Mouse (Mus musculus) liver, adult 2 months (tissue): Measurements from ENCODE around the gene Nol8. TPM values are rescaled to one million over a fixed set of nuclear protein-coding genes. Genes with fewer than 3 reads are reported as not detected.
A peak's percentile ranks its signal among the peaks of the same experiment; 100 is the strongest.

ENCODE experiments used
- DNase-seq: peaks from one replicate; pipeline ENCODE4 v3.0.0-alpha.2; 2011; ENCODE audit warnings: low read depth, low spot score; ENCODE audit errors: extremely low read depth
- H3K27ac ChIP-seq: fragments of 200-500 bp; replicated peaks from 2 replicates; pipeline ENCODE4 v1.5.1; 2012; ENCODE audit warnings: low read depth, mild to moderate bottlenecking, control low read depth, inconsistent platforms, low read length; ENCODE audit not compliant: insufficient read depth
- H3K27me3 ChIP-seq: fragments of 200-500 bp; 2 replicates; pipeline ENCODE4 v1.6.1; 2012; ENCODE audit warnings: mild to moderate bottlenecking, moderate library complexity, low read length, inconsistent platforms; ENCODE audit not compliant: control insufficient read depth, insufficient read depth
- H3K36me3 ChIP-seq: fragments of 200-500 bp; 2 replicates; pipeline ENCODE4 v1.6.1; 2012; ENCODE audit warnings: low read length, inconsistent platforms; ENCODE audit not compliant: control insufficient read depth, insufficient read depth
- H3K4me1 ChIP-seq: fragments of 200-500 bp; 2 replicates; pipeline ENCODE4 v1.6.1; 2011; ENCODE audit warnings: low read length; ENCODE audit not compliant: control insufficient read depth, insufficient read depth
- H3K4me3 ChIP-seq: fragments of 200-500 bp; 2 replicates; pipeline ENCODE4 v1.5.1; 2011; ENCODE audit warnings: low read depth, mild to moderate bottlenecking, control low read depth, low read length, moderate library complexity; ENCODE audit not compliant: insufficient read depth
- H3K79me2 ChIP-seq: fragments of 200-500 bp; 2 replicates; pipeline ENCODE4 v1.6.1; 2012; ENCODE audit warnings: inconsistent platforms, mild to moderate bottlenecking, low read length, moderate library complexity; ENCODE audit not compliant: control insufficient read depth, insufficient read depth
- H3K9ac ChIP-seq: fragments of 200-500 bp; 2 replicates; pipeline ENCODE4 v1.6.1; 2012; ENCODE audit warnings: low read depth, mild to moderate bottlenecking, control low read depth, inconsistent platforms, low read length
- CTCF ChIP-seq: fragments of 200-500 bp; IDR thresholded peaks from 2 replicates; pipeline ENCODE4 v1.5.1; 2011; ENCODE audit warnings: low read depth, low read length, control low read depth
- POLR2A ChIP-seq: fragments of 200-500 bp; IDR thresholded peaks from 2 replicates; pipeline ENCODE4 v1.6.1; 2011; ENCODE audit warnings: low read length, control low read depth; ENCODE audit not compliant: insufficient read depth; ENCODE audit errors: extremely low read depth
- WGBS: fragments of 180-500 bp; shearing (Covaris S2); methylation state at CpG from one replicate; pipeline ENCODE4 v1.1.7; 2018; 5-methylcytosine and 5-hydroxymethylcytosine counted together
- polyA plus RNA-seq: library from polyadenylated mRNA; depleted of rRNA; stranded (reverse); fragments of >200 nt; gene quantifications from 2 replicates; pipeline ENCODE4 v1.2.3, GENCODE M21; 2012; rRNA removed
- total RNA-seq: library from RNA; depleted of rRNA; stranded (reverse); fragments of >200 nt; gene quantifications from 2 replicates; pipeline ENCODE4 v1.2.3, GENCODE M21; 2014; rRNA removed

The Nol8 gene
- total RNA-seq (5.1 and 6.5 TPM in 2 replicates), polyA plus RNA-seq (0.70 and 1.1 TPM in 2 replicates)

- Histone ChIP-seq H3K27me3 (no peaks in the 10 kb centered on the region), H3K4me1 (peaks cover 5% of the 10 kb centered on the region; the same call in 1 of the 2 replicates), H3K36me3 (peaks cover 12% of the 10 kb centered on the region; the same call in 1 of the 2 replicates), H3K27ac (peak within 1 kb of the TSS; percentile 64), H3K9ac (peak within 1 kb of the TSS; percentile 86), H3K4me3 (peak within 1 kb of the TSS; percentile 78), H3K79me2 (no peaks in the 10 kb centered on the region)
- under 1% methylated on average over 68 of the region's 68 CpGs for WGBS
- TF ChIP-seq POLR2A, result no peak
- no peak for TF ChIP-seq CTCF
- DNase-seq, result peak; percentile 94
Observed at GRCm38 (mm10) chr13:49652481-49653179, at the start of gene Nol8, which contains the start of gene Cenpp. Nol8 (plus strand) TSS chr13:49653078. Cenpp (minus strand) TSS chr13:49652785.

DNA sequence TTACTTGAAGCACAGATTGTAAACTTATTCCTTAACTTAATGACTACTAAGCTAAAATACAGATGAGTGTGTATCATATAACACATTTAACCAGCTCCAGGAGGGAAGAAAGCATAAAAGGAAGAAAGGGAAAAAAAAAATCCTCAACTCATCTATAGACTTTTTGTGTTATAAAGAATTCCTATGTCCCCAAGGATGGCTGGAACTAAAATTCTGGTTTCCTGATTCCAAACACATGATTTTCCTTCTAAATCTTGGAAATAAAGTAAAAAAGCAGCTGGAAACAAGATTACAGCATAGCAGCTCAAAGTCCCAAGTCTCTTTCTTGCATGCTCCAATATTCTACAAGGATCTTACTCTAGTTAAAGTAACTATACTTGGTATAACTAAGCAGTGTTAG lies 49.3 kb upstream of the Nol8 start:
- Histone ChIP-seq H3K27ac (no peak overlapping the region), H3K27me3 (no peaks in the 10 kb centered on the region), H3K79me2 (no peaks in the 10 kb centered on the region), H3K36me3 (no peaks in the 10 kb centered on the region), H3K4me1 (no peaks in the 10 kb centered on the region), H3K9ac (no peak overlapping the region), H3K4me3 (no peak overlapping the region)
- TF ChIP-seq CTCF (no peak), POLR2A (no peak)
- no peak for DNase-seq

DNA sequence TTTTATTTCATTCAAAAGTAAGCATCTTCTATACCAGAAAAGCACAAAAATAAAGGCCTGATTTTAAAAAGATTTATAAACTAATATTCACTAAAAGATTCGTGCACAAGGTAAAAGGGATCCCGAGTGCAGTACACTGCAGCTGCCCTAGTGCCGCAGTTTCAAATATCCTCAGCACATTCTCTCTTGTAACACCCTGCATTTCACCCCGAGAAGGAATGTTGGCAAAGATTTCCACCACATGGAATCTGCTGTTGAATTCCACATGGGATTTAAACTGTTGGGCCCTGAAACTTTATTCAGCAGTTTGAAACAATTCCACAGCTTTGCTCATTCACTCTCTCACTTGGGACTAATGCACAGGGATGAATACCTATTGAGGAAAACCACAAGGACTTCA lies 45.2 kb upstream of the Nol8 start, which contains the start of gene Ogn:
Ogn (plus strand) TSS at position 333 of the 400 bp plus-strand sequence.
- TF ChIP-seq CTCF (no peak), POLR2A (no peak)
- no peaks in the 10 kb centered on the region for H3K36me3 ChIP-seq
- no peaks in the 10 kb centered on the region for H3K4me1 ChIP-seq
- no peak within 1 kb of the TSS for H3K27ac ChIP-seq
- H3K79me2 ChIP-seq, result no peaks in the 10 kb centered on the region
- WGBS, result 83% methylated on average over 4 of the region's 4 CpGs
- no peak within 1 kb of the TSS for H3K9ac ChIP-seq
- H3K27me3 ChIP-seq, result no peaks in the 10 kb centered on the region
- peak; percentile 23 for DNase-seq
- H3K4me3 ChIP-seq, result no peak within 1 kb of the TSS

- H3K27ac ChIP-seq, result no peak overlapping the region
- no peak overlapping the region for H3K9ac ChIP-seq
- TF ChIP-seq POLR2A, result no peak
- TF ChIP-seq CTCF, result no peak
- no peak overlapping the region for H3K4me3 ChIP-seq
- H3K4me1 ChIP-seq, result no peaks in the 10 kb centered on the region
- 88% methylated on average over 4 of the region's 4 CpGs for WGBS
- DNase-seq, result no peak
- H3K36me3 ChIP-seq, result no peaks in the 10 kb centered on the region
- H3K27me3 ChIP-seq, result no peaks in the 10 kb centered on the region
- H3K79me2 ChIP-seq, result no peaks in the 10 kb centered on the region
Observed at GRCm38 (mm10) chr13:49608589-49609322, 44.1 kb upstream of the Nol8 start.

GRCm38 (mm10) chr13:49617021-49617420 lies 35.9 kb upstream of the Nol8 start:
- H3K27ac ChIP-seq, result no peak overlapping the region
- no peak for DNase-seq
- H3K9ac ChIP-seq, result no peak overlapping the region
- no peak overlapping the region for H3K4me3 ChIP-seq
- H3K36me3 ChIP-seq, result no peaks in the 10 kb centered on the region
- no peak for TF ChIP-seq CTCF
- no peak for TF ChIP-seq POLR2A
- no peaks in the 10 kb centered on the region for H3K79me2 ChIP-seq
- no peaks in the 10 kb centered on the region for H3K4me1 ChIP-seq
- H3K27me3 ChIP-seq, result no peaks in the 10 kb centered on the region
- WGBS, result 94% methylated on average over 3 of the region's 3 CpGs

GRCm38 (mm10) chr13:49618365-49618764 lies 34.5 kb upstream of the Nol8 start:
- no peak overlapping the region for H3K9ac ChIP-seq

More at GRCm38 (mm10) chr13:49618365-49618764, 34.5 kb upstream of the Nol8 start:
- Histone ChIP-seq H3K4me3 (no peak overlapping the region), H3K27me3 (no peaks in the 10 kb centered on the region), H3K4me1 (no peaks in the 10 kb centered on the region), H3K36me3 (no peaks in the 10 kb centered on the region), H3K27ac (no peak overlapping the region), H3K79me2 (no peaks in the 10 kb centered on the region)
- no peak for TF ChIP-seq CTCF
- no peak for TF ChIP-seq POLR2A
- no peak for DNase-seq
